Mouse (Mus musculus): ENCODE data around the gene G3bp2. TPM values are rescaled to one million over a fixed set of nuclear protein-coding genes. Genes with fewer than 3 reads are reported as not detected.
"Not testable (repeated sequence)": the region's sequence is repeated elsewhere in the genome, so short reads cannot be mapped to it uniquely, and the experiment has no call there.

The G3bp2 gene
- 123 and 125 TPM in 2 replicates for polyA plus RNA-seq (2012; rRNA removed)

DNA sequence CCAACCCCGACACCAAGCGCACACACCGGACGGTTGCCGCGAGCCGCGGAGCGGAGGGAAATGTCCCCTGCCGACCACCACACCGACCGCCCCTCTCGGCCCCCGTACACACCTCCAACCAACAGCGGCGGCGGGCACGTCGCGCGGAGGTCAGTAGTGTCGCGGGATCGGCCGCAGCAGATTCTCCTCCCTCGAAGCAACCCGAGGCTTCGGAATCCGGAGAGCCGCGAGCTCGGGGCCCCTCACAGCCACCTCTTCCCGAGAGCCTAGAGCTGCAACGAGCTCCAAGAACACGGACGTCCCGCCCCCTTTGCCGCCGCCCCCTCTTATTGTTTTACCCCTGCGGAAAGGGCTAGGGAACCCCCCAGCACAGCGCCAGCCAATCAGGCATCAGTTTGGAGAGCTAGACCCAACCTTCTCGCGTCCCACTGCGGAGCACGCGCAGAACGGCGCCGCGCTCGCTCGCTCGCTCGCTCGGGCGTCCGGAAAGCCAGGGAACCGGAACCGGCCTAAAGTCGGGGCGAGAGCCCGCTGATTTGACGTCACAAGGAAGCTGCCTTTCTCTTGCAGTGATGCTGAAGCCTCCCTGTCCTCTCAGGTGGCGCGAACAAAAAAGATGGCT is at the start of gene G3bp2:
G3bp2 (minus strand) TSS at position 303 of the 622 bp plus-strand sequence.
- peak within 1 kb of the TSS; percentile 62 for H3K27ac ChIP-seq (ENCODE audit: insufficient read depth, low read length)
- H3K4me1 ChIP-seq (ENCODE audit: control insufficient read depth, insufficient read depth, low read length) = peaks cover 2% of the 10 kb centered on the region; the same call in 1 of the 2 replicates
- peak; percentile 97 to 98 for DNase-seq
- H3K4me3 ChIP-seq (replicated peaks; ENCODE audit: insufficient read depth, low read depth, low read length) = peak within 1 kb of the TSS; percentile 67
- TF ChIP-seq CTCF (IDR thresholded peaks at IDR 0.05; ENCODE audit: borderline replicate concordance, insufficient read depth, low read depth, low read length) = no peak
- peak; percentile 78 for TF ChIP-seq POLR2A (IDR thresholded peaks at IDR 0.05; ENCODE audit: borderline replicate concordance, insufficient read depth, low read length)
- H3K27me3 ChIP-seq (ENCODE audit: control insufficient read depth, insufficient read depth, low read length) = no peaks in the 10 kb centered on the region
- WGBS = under 1% methylated on average over 65 of the region's 65 CpGs

DNA sequence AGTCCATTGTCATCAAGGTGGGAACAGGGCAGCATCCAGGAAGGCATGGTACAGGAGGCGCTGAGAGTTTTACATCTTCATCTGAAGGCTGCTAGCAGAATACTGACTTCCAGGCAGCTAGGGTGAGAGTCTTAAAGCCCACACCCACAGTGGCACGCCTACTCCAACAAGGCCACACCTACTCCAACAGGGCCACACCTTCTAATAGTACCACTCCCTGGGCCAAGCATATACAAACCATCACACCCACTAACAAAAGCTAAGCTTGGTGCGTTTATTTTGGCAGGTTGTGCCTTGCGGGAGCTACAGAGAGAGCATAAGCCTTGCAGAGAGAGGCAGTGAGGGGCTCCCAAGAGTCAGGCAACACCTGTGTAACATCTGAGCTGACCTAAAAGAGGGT is 49.5 kb upstream of the G3bp2 start:
- not testable (repeated sequence) for H3K27me3 ChIP-seq (ENCODE audit: control insufficient read depth, insufficient read depth, low read length); DNase-seq; H3K4me3 ChIP-seq (replicated peaks; ENCODE audit: insufficient read depth, low read depth, low read length); H3K4me1 ChIP-seq (ENCODE audit: control insufficient read depth, insufficient read depth, low read length); H3K27ac ChIP-seq (ENCODE audit: insufficient read depth, low read length)
- 85% methylated on average over 4 of the region's 4 CpGs for WGBS

GRCm38 (mm10) chr5:92132127-92132526 is 48.6 kb upstream of the G3bp2 start:
- Histone ChIP-seq H3K4me1 (ENCODE audit: control insufficient read depth, insufficient read depth, low read length) (no peaks in the 10 kb centered on the region), H3K27me3 (ENCODE audit: control insufficient read depth, insufficient read depth, low read length) (no peaks in the 10 kb centered on the region), H3K27ac (ENCODE audit: insufficient read depth, low read length) (no peak overlapping the region), H3K4me3 (replicated peaks; ENCODE audit: insufficient read depth, low read depth, low read length) (no peak overlapping the region)
- TF ChIP-seq POLR2A (IDR thresholded peaks at IDR 0.05; ENCODE audit: borderline replicate concordance, insufficient read depth, low read length) = no peak
- TF ChIP-seq CTCF (IDR thresholded peaks at IDR 0.05; ENCODE audit: borderline replicate concordance, insufficient read depth, low read depth, low read length) = no peak
- WGBS = 97% methylated on average over 4 of the region's 4 CpGs
- no peak for DNase-seq

DNA sequence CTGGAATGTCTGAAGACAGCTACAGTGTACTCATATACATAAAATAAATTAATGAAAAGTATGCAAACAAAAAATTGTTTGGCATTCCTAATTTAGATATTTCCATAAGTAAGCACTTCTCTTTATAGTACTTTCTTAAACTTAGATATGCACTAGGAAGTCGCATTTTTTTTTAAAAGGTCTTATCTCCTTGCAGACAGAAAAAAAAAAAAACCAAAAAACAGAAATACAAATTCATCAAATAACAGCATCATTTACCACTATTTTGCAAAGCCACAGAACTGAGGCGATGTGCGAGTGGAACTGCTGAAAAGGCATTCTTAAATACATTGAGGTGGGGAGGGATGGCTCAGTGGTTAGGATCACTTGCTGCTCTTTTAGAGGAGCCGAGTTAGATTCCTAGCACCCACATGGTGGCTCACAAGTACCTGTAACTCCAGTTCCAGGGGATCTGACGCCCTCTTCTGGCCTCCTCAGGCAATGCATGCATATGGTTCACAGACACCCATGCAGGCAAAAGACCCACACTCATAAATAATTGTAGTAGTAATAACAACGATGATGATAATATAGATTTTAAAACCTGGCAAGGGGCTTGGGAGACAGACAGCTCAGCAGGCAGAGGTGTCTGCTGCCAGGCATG is 46.6 kb upstream of the G3bp2 start:
- H3K27ac ChIP-seq (ENCODE audit: insufficient read depth, low read length) = no peak overlapping the region
- H3K4me1 ChIP-seq (ENCODE audit: control insufficient read depth, insufficient read depth, low read length) = no peaks in the 10 kb centered on the region
- no peak for DNase-seq
- no peaks in the 10 kb centered on the region for H3K27me3 ChIP-seq (ENCODE audit: control insufficient read depth, insufficient read depth, low read length)
- H3K4me3 ChIP-seq (replicated peaks; ENCODE audit: insufficient read depth, low read depth, low read length) = no peak overlapping the region
- TF ChIP-seq POLR2A (IDR thresholded peaks at IDR 0.05; ENCODE audit: borderline replicate concordance, insufficient read depth, low read length) (no peak), CTCF (IDR thresholded peaks at IDR 0.05; ENCODE audit: borderline replicate concordance, insufficient read depth, low read depth, low read length) (no peak)
- 91% methylated on average over 6 of the region's 6 CpGs for WGBS

DNA sequence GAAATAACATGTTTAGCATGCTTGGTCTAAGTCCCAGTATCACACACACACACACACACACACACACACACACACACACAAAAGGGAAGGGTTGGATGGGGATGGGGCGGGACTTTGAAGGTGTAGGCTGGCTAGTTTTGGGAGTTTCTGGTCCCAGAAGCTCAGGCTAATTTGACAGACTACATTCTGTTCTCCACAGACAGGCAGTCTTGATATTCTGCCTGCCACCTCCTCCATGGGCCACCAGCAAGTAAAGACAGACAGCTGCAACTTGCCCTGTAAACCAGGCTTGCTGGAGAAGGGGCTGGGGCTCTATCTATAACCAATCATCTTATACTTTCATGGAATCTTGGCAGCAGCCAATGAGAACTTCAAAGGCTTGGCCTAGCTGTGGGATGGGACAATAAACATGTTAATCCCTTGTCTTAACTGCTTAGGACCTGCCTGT is 45.8 kb upstream of the G3bp2 start:
- TF ChIP-seq CTCF (IDR thresholded peaks at IDR 0.05; ENCODE audit: borderline replicate concordance, insufficient read depth, low read depth, low read length) (no peak), POLR2A (IDR thresholded peaks at IDR 0.05; ENCODE audit: borderline replicate concordance, insufficient read depth, low read length) (no peak)
- Histone ChIP-seq H3K27me3 (ENCODE audit: control insufficient read depth, insufficient read depth, low read length) (no peaks in the 10 kb centered on the region), H3K4me1 (ENCODE audit: control insufficient read depth, insufficient read depth, low read length) (no peaks in the 10 kb centered on the region), H3K27ac (ENCODE audit: insufficient read depth, low read length) (no peak overlapping the region), H3K4me3 (replicated peaks; ENCODE audit: insufficient read depth, low read depth, low read length) (no peak overlapping the region)
- no peak for DNase-seq
- 100% methylated on average over 1 of the region's 1 CpGs for whole genome bisulfite sequencing

DNA sequence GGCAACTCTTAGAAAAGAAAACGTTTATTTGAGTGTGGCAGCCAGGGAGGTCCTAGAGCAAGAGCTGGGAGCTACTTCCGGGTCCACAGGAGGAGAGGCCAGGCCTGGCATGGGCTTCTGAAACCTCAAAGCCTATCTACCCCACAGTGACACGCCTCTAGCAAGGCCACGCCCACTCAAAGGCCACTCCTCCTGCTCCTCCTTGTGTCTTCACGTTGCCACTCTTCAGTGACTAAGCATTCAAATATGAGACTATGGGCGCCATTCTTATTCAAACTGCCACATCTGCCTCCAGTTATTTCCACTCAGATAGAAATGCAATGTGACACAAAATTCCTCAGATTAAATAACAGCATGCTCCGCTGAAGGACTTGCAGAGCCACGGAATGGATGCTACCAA is 45.1 kb upstream of the G3bp2 start:
- 19% methylated on average over 8 of the region's 8 CpGs for WGBS
- H3K27ac ChIP-seq (ENCODE audit: insufficient read depth, low read length) = no peak overlapping the region
- no peak overlapping the region for H3K4me3 ChIP-seq (replicated peaks; ENCODE audit: insufficient read depth, low read depth, low read length)
- no peak for TF ChIP-seq CTCF (IDR thresholded peaks at IDR 0.05; ENCODE audit: borderline replicate concordance, insufficient read depth, low read depth, low read length)
- TF ChIP-seq POLR2A (IDR thresholded peaks at IDR 0.05; ENCODE audit: borderline replicate concordance, insufficient read depth, low read length) = no peak
- DNase-seq = no peak
- no peaks in the 10 kb centered on the region for H3K27me3 ChIP-seq (ENCODE audit: control insufficient read depth, insufficient read depth, low read length)
- H3K4me1 ChIP-seq (ENCODE audit: control insufficient read depth, insufficient read depth, low read length) = no peaks in the 10 kb centered on the region

- TF ChIP-seq CTCF (IDR thresholded peaks at IDR 0.05; ENCODE audit: borderline replicate concordance, insufficient read depth, low read depth, low read length) = no peak
- TF ChIP-seq POLR2A (IDR thresholded peaks at IDR 0.05; ENCODE audit: borderline replicate concordance, insufficient read depth, low read length) = no peak
- no peaks in the 10 kb centered on the region for H3K27me3 ChIP-seq (ENCODE audit: control insufficient read depth, insufficient read depth, low read length)
- H3K4me3 ChIP-seq (replicated peaks; ENCODE audit: insufficient read depth, low read depth, low read length) = no peak overlapping the region
- DNase-seq = no peak
- no peak overlapping the region for H3K27ac ChIP-seq (ENCODE audit: insufficient read depth, low read length)
- no peaks in the 10 kb centered on the region for H3K4me1 ChIP-seq (ENCODE audit: control insufficient read depth, insufficient read depth, low read length)
- 94% methylated on average over 10 of the region's 10 CpGs for WGBS
Observed at GRCm38 (mm10) chr5:92127751-92128150, 44.2 kb upstream of the G3bp2 start.

- Histone ChIP-seq H3K4me1 (ENCODE audit: control insufficient read depth, insufficient read depth, low read length) (no peaks in the 10 kb centered on the region), H3K27ac (ENCODE audit: insufficient read depth, low read length) (no peak overlapping the region), H3K27me3 (ENCODE audit: control insufficient read depth, insufficient read depth, low read length) (no peaks in the 10 kb centered on the region), H3K4me3 (replicated peaks; ENCODE audit: insufficient read depth, low read depth, low read length) (no peak overlapping the region)
- WGBS = 80% methylated on average over 9 of the region's 9 CpGs
- no peak for DNase-seq
- TF ChIP-seq POLR2A (IDR thresholded peaks at IDR 0.05; ENCODE audit: borderline replicate concordance, insufficient read depth, low read length) (no peak), CTCF (IDR thresholded peaks at IDR 0.05; ENCODE audit: borderline replicate concordance, insufficient read depth, low read depth, low read length) (no peak)
Observed at GRCm38 (mm10) chr5:92127141-92127625, 43.7 kb upstream of the G3bp2 start.
